Mouse (Mus musculus): ENCODE measurements around the gene Akap7.

The Akap7 gene

DNA sequence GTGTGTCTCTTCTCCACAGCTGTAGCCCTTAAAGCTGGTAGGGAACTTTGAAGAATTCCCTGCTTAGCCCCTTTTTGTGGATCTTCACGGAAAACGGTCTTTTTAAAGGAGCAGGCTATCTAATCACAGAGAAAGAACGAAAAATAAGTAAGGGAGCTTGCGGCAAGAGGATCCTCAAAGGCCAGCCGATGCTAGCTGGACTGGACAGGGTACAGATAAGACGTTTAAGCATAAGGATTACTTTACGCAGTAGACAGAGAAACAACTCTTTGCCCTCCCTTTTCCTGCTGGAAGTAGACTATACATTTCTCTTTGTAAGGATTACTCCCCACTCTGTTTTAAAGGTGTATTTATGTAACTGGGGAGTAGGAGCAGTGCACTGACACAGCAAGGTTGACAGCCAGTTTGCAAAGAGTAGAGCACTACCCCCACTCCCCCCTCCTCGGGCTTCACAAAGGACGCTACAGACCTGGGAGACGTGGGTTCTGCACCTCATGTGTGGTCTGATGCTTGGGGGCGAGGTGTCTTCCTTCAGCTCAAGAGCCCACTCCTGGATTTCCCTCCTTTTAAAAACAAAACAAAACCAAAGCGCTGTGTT is 9.9 kb downstream of the Akap7 start:
- no peak for DNase-seq (ENCODE audit: low read depth, low spot score)

DNA sequence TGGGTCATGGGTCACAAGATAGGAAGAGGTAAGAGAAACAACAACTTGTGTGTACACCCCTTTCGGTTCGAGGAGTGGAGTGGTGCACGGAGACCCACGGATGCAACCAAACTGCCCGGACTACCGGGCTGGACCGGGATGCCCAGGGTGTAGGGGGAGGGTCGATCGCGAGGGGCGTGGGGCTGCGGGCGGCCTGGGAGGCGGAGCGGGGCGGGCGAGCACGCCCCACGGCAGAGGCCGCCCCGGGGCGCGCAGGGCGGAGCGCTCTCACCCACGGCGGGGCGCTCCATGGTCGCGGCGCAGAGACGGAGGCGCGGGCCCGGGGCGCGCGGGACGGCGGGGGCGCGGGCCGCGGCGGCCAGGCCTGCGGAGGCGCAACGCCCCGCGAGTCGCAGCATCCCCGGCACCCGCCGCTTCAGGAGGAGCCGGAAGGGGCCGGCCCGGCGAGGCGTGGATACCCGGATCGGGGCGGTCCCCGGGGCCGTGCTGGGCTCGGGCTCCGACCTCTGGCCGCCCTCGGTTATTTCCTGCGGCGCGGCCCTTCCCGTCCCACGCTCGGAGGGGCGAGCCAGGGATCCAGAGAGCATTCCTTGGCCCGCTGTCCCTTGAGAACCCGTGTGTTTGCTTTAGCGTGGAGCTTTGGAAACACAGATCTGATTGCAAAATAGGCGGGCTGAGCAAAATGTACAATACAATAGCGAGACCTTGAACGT is 10.9 kb downstream of the Akap7 start:
- peak; percentile 70 for DNase-seq (ENCODE audit: low read depth, low spot score)

DNA sequence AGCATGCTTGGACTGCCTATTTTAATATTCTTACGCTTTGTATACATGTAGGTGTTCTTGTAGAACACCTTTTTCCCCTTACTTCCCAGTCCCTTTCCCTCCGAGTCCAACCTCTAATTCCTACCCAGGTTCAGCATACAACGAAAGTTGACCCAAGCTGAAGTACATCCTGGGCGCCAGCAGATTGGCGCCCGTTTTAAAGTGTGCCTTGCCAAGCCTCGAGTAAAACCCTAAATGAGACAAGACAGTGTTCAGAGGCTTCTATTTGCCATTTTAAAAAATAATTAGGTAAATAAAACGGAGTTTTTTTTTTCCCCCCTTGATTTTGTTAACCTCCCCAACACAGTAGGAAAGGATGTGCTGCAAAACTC is 11.4 kb downstream of the Akap7 start:
- DNase-seq (ENCODE audit: low read depth, low spot score): no peak

DNA sequence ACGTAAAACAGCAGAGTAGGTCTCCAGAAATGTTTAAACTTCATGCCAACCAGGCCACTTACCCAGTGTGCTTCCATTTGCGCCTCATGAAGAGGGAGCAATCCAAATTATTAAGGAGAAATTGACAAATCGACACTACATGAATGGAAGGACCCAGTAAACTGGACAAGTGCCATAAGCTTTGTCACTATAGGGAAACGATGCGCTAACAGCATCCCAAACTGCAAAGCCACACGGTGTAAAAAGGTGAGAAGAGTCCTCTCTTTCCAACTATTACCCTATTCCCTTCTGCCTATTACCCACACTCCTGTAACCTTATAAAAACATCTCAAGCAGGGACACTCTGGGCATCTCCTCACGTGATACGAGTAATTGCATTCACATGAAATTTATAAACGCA is 11.8 kb downstream of the Akap7 start:
- no peak for DNase-seq (ENCODE audit: low read depth, low spot score)

DNA sequence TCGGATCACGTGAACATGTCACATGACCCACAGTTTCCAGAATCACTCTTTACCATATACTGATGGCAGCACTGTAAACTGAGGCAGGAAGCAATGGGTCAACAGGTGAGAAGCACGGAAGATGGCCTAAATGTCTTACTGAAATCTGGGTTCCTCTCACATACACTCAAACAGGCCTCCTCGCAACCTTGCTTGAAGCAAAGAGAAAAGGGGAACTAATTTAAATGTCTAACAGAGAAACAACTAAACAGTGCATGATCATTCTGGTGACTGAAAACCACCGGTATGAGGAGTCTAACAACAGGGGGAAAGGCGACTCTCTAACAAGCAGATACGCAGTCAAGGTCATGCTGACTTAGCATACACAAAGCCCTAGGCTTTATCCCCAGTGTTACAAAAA is 12.7 kb downstream of the Akap7 start:
- no peak for DNase-seq (ENCODE audit: low read depth, low spot score)

DNA sequence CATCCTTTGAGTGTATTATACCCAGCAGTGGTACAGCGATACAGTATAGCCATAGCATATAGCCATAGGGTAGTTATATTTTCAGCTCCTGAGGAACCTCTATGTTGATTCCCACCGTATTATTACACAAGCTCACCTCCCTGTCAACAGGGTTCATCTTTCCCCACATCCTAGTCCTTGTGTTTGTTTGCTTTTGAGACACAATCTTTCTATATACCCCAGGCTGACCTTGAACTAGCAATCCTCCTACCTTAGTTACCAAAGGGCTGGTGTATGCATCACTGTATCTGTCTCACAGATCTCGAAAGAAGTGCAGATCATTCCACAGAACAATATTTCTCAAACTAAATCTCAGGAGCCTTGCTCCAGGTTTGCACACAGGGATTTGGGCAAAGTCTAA is 13.9 kb downstream of the Akap7 start:
- DNase-seq (ENCODE audit: low read depth, low spot score): no peak

DNA sequence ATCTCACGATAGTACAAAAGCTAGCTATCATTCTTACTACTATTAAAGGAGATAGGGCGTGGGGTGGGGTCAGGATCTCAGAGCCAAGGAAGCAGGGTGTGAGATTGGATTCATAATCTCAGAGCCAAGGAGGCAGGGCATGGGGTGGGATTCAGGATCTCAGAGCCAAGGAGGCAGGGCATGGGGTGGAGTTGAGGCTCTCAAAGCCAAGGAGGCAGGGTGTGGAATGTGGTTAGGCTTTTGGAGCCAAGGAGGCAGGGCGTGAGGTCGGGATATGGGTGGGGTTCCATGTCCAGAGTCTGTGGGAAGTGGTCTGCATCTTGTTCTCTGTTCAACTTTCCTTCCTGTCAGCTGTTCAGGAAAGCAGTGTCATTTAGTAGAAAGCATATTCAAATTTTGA is 16.6 kb downstream of the Akap7 start:
- DNase-seq (ENCODE audit: low read depth, low spot score): no peak

DNA sequence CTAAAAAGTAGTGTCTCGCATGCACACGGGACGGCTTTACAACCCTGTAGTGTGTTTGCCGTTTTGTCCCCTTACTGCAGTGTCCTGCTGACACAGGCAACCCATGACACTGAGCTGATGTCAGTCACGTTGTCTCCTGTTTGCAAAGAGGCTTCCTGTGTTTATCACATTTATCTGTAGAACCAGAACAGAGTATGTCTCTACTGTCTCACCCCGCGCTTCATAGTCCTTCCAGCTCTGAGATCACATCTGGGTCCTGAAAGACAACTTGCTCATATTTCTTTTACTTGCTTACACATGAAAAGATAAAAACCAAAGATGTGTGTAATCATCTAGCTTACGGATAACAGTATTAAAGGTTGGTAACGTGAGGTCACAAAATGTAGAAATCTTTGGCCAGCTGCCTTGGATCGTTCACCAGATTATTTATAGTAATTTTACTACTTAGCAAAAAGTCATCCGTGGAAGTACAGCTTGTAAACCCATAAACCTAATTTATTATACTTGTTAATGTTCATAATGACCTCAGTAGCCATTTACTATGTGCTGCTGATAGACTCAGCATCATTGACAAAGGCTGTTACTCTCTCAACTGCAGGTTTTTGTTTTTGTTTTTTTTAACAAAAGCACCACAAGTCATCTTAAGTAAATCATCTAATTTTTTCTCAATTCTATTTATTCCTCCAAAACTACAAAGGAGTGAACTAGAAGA is 22.4 kb downstream of the Akap7 start:
- no peak for DNase-seq (ENCODE audit: low read depth, low spot score)

DNA sequence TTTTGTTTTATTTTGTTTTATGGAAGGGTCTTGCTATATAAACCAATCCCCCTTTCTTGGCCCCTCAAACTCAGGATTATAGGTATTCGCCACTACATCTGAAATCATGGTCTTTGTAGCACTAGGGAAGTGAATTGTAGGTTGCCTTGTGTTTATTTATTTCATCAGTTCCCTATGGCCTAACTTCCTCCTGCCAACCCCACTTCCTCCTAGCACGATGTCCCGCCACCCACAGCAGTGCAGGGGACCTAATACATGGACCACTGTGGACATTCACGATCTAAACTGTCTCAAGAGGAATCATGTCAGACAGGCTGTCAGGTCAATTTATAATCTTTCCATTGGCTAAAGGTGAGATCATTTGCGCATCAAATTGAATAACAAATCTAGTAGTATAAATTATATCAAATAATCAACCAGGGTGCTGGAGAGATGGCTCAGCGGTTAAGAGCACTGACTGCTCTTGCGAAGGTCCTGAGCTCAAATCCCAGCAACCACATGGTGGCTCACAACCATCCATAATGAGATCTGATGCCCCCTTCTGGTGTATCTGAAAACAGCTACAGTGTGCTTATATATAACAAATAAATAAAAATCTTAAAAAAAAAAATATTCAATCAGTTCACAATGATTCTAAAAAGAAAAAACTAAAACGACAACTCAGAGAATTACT is 23.1 kb downstream of the Akap7 start:
- no peak for DNase-seq (ENCODE audit: low read depth, low spot score)

DNA sequence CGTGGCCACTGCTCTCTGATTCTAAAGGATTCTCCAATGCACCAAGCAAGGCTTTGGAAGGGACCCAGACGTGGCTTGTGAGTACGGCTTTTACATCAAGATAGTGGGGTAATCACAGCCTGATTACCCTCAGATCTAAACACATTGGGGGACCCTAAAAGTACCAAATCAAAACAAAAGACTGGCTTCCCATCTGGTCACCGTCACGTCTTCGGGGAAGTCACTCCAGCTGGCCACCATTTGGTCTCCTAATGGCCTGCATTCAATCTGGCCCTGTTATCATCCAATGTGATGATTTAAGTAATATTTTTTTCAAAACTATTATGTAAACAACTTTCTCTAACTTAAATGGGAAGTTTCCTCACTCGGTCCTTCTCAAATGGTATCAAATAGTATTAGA is 24.3 kb downstream of the Akap7 start:
- no peak for DNase-seq (ENCODE audit: low read depth, low spot score)

DNA sequence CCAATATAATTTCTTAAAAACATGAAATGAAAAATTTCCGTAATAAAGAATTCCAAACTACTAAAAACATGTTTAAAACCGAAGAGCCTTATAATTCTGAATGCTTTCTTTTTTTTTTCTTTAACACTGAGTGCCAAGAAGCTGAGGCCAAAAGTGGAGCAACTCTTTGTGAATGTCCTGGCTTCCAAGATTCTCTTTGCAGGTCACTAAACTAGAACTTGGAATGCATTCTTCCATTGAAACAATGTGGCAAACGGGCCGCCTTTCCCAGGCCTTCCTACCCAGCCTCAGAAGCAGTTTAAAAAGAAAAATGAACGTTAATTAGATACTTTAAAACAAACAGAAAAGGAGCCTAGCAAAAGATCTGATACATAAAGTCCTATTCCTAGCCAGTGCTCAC is 27.5 kb downstream of the Akap7 start:
- no peak for DNase-seq (ENCODE audit: low read depth, low spot score)

DNA sequence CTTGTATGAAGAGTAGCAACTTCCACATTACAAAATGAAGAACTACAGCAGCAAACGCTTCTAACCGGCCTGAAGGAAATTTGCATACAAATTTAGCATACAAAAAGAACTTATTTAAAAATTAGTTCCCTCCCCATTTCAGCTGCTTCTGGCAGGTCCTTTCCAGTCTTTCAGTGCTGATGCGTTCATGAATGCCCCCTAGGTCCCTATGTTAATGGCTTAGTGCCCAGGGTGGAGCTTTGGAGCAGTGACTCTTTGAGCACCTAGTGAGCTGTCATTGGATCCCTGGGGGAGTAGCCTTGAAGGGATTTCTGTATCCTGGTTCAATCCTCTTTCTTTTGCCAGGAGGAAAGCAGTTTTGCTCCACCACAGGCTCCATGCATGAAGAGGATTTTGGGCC is 28.3 kb downstream of the Akap7 start:
- DNase-seq (ENCODE audit: low read depth, low spot score): no peak

DNA sequence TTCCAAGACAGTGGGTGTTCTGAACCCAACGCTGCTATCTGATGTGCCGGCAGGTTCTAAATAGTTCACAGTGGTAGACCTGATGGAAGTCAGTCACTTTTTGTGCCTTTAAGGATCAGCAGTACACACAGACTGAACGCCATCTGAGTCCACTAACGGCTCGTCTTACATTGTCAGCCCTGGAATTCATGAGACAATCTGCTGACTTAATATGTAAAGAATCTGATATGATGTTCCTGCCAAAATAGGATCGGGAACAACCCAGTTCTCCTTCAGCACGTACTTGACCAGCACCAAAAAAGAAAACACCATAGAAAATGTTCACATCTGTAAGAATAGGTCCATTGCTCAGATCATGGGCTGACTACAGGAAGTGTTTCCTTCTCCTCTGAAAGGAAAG is 32.2 kb downstream of the Akap7 start:
- DNase-seq (ENCODE audit: low read depth, low spot score): no peak

DNA sequence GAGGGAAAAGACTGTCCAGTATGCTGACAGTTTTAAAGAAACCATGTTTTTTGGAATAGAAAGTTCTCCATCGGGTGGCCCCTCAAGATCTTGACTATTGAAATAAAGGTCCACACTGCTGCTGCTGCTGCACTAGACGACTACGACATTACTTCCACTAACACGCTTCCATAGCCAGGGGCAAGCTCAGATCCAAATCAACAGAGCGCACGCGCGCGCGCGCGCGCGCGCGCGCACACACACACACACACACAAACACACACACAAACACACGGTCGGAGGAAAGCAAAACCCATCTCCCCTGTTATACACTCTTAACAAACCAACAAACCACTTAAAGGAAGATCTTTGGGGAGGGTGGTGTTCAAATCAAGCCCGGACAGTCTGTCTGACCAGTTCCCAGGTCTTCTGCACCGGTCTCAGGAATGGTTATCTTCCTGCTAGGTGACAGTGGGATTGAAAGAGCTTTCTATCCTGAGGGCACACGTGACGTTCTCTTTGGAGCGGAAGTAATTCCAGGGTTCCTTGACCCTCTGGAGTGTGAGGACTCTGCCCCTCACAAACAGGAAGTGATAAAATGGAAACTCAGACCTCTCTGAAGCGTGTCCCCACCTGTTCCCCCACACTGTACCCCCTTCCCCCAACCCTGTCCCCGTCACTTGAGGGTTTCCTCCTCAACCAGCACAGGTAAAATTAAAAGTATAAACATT is 32.9 kb downstream of the Akap7 start:
- no peak for DNase-seq (ENCODE audit: low read depth, low spot score)

DNA sequence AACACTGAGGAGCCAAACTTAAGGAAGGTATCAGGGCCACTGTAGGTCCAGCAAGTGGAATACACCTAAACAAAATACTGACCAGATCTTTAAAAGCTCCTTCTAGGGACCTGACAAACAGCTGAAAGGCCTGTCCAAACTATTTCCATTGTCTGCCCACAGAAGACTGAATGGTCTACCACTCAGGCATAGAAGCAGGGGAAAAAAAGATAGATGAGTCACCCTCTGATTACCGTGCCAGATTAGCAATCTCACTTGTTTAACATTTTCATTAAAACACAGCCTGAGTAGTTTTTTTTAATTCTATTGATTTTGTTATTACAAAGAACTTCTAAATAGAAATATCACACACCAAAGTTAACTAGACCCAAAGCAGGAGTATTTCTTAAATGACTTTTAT is 33.9 kb downstream of the Akap7 start:
- no peak for DNase-seq (ENCODE audit: low read depth, low spot score)

DNA sequence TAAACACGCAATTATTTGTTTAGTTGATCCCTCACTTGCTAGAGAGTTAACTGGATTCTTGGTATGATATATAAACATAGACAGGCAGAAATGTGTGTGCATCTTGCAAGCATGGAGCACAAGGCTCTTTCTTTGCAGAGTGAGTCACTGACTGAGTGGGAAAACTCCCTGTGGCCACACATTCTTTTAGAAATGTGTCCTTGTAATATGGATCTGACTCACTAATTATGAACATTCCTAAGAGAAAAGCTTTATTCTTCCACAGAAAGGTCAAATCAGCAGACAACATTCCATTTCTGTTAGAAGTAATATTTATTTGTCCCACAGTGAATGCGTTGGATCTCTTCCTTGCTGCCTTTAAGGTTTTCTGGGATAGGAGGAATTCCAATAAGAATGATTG is 35.9 kb downstream of the Akap7 start:
- no peak for DNase-seq (ENCODE audit: low read depth, low spot score)

DNA sequence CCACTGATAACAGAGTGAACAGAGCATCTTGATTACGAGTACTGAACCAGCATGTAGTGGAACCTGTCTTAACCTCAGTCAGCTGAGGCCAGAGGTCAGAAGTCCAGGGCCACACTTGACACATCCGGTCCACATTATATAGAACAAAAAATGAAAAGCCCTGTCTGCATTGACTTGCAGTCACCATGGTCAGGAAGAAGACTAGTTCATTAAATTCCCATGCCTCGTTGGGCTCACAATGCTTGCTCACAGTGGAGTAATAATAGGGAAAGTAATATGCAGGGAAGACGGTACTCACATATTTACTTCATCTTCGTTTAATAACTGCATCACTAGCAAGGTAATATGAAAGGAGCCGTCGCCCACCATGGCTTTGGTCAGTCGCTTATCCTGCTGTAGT is 36.5 kb downstream of the Akap7 start:
- DNase-seq (ENCODE audit: low read depth, low spot score): no peak

DNA sequence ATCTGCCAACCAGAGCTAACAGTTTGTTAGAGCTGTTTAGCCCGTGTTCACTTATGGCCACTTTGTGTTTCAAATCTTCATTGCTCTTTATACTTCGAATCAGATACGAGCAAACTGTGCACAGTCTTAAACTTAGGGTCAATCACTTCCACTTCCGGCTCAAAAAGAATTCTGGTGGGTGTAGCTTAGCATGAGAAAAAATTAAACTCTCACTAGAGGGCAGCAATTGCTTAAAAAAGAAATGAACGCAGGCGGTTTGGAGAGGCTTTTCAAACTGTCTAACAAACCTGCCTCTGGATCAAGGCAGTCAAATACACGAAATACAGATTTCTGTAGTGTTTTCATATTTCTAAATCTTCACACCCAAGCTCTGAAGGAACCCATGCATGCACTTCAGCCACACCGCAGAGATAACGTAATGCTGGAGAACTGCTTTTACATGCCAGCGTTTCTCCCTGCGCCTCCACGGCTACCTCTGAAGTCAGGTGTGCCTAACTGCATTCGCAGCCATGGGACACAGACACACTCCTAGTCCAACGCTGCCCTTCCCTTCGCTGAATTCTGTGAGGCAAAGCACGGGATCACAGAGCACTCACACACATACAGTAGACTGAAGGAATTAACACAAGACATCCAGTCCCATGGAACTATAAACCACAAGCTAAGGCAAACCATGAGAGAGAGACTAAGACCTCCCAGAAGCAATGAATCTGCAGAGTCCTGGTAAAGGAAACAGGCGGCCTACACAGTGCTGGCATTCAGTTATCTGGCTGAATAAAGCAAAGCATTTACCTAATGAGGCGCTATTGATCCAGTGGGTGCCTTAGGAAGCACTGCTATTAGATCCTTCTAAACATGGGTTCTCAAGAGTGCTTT is 39.0 kb downstream of the Akap7 start:
- DNase-seq (ENCODE audit: low read depth, low spot score): peak; percentile 70

DNA sequence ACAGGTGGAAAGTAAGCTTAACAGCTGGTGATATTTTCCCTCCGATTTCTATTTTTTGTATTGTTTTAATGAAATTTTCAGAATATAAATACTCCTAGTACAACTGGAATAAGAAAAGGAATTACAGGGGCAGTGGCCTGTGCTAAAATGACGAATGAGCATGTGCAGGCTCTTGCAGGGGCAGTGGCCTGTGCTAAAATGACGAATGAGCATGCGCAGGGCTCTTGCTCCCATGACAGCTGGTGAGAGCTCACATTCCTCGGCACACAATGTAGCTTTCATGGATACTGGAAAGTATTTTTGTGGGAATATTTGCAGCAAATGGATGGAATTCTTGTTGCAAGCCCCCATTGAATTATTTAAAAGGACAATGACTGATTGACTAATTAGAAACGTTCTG is 46.5 kb downstream of the Akap7 start:
- DNase-seq (ENCODE audit: low read depth, low spot score): no peak

DNA sequence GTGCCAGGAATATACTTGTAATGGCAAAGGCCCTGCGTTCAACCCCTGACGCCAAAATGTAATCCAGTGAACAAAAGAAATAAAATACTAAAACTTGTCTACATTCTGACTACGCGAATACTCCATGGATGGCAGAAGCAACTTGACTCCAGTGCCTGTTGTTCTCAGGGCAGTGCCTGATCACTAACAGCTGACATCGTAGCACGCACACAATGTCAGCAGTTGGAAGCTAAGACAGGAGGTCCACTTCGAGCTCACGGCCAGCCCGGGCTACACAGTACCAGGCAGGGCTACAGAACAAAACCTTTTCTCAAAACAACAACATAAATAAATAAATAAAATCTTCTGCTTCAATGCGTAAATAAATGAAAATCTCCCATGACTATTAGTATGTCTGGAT is 46.9 kb downstream of the Akap7 start:
- no peak for DNase-seq (ENCODE audit: low read depth, low spot score)

DNA sequence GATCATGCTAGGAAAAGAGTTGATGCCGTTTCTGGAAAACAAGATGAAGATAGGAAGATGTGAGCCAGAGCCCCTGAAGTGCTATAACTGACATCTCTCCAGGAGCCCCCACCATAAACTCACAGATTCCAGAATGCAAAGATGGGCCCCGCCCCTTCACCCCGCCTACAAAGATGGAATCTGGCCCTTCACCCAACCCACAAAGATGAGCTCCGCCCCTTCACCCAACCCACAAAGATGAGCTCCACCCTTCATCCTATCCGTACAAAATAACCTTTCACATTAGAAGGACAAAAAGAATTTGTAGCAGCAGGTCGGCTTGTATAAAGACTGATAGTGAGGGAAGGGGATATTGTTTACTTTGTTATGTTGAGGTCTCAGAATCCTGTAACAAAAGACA is 49.5 kb downstream of the Akap7 start:
- DNase-seq (ENCODE audit: low read depth, low spot score): no peak

Measured in CD4-positive, CD25-positive, alpha-beta regulatory T cell, adult 2 months (primary cell).